Mouse (Mus musculus): Measurements from ENCODE around the gene Gm49601. TPM values are rescaled to one million over a fixed set of nuclear protein-coding genes. Genes with fewer than 3 reads are reported as not detected.
A peak's percentile ranks its signal among the peaks of the same experiment; 100 is the strongest.

The Gm49601 gene
- polyA plus RNA-seq (2012; ENCODE audit: insufficient read depth, insufficient read length, missing spikeins): not detected in 2 replicates

DNA sequence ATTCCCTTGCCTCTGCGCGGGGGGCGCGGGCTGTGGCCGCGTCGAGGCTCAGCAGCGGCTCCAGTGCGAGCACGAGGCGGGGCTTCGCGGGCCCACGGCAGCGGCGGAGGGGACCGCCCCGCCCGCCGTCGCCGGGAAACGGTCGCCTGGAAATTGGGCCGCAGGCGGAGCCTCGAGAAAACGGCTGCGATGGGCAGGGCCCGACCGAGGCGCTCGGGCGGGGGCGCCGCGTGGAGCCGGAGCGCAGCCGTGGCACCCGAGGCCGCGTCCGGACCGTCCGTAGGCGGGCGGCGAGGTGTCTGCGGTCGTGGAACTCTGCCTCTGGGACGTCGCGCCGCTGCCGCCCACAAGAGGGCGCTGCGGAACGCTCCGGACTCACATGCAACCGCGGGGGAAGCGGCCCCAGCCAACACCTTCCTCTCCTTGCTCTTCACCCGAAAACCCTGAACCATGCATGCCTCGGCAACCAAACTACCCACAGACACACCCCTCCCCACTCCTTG is at the start of gene Gm49601:
TSS of gene Gm49601 (minus strand) at position 52 of the 503 bp plus-strand sequence.
- TF ChIP-seq POLR2A (IDR thresholded peaks at IDR 0.05; ENCODE audit: borderline replicate concordance, low read depth, low read length) (no peak), CTCF (IDR thresholded peaks at IDR 0.05; ENCODE audit: low read depth, low read length) (peak; percentile 48)
- H3K4me3 ChIP-seq (ENCODE audit: insufficient read depth, low read length): peak within 1 kb of the TSS; percentile 47
- H3K4me1 ChIP-seq (ENCODE audit: control insufficient read depth, insufficient read depth, low read length): peaks cover 4% of the 10 kb centered on the region; the same call in 1 of the 2 replicates
- H3K27ac ChIP-seq (ENCODE audit: insufficient read depth, low read depth, low read length): no peak within 1 kb of the TSS

DNA sequence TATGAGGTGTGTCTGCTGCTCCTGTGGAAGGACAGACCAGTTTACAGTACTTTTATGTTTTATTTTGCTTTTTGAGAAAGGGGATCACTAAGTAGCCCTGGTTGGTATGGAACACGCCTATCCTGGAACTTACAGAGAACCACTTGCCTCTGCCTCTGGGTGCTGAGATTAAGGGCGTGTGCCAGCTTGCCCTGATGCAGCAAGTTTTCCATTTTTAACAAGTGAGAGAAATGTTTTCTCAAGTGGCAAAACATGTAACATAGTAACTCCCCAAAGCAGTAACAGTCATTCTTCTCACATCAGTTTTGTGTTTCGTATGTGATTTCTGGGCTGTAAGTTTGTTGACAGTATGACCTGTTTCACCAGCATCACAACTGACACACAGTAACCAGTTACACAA is 46.8 kb upstream of the Gm49601 start:
- H3K4me3 ChIP-seq (ENCODE audit: insufficient read depth, low read length): no peak overlapping the region
- TF ChIP-seq CTCF (IDR thresholded peaks at IDR 0.05; ENCODE audit: low read depth, low read length): no peak
- TF ChIP-seq POLR2A (IDR thresholded peaks at IDR 0.05; ENCODE audit: borderline replicate concordance, low read depth, low read length): no peak
- no peaks in the 10 kb centered on the region for H3K4me1 ChIP-seq (ENCODE audit: control insufficient read depth, insufficient read depth, low read length)
- no peak overlapping the region for H3K27ac ChIP-seq (ENCODE audit: insufficient read depth, low read depth, low read length)

DNA sequence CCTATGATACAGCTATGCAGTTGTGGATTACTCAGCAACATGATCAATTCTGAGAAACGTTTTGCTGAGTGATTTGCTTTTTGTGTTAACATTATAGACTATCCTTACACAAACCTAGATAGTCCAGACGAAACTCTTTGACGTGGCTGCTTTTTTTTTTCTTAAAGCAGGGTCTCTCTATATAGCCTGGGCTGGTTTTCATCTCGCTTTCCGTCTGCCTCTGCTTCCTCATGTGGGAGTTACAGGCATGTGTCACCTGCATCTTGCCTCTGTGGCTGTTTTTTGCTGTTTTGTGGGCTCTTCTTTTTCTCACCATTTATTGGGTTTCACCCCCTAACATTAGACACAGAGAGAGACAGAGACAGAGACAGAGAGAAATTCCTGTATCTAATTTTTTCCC is 45.8 kb upstream of the Gm49601 start:
- TF ChIP-seq POLR2A (IDR thresholded peaks at IDR 0.05; ENCODE audit: borderline replicate concordance, low read depth, low read length) (no peak), CTCF (IDR thresholded peaks at IDR 0.05; ENCODE audit: low read depth, low read length) (no peak)
- Histone ChIP-seq H3K4me3 (ENCODE audit: insufficient read depth, low read length) (no peak overlapping the region), H3K27ac (ENCODE audit: insufficient read depth, low read depth, low read length) (no peak overlapping the region), H3K4me1 (ENCODE audit: control insufficient read depth, insufficient read depth, low read length) (no peaks in the 10 kb centered on the region)

DNA sequence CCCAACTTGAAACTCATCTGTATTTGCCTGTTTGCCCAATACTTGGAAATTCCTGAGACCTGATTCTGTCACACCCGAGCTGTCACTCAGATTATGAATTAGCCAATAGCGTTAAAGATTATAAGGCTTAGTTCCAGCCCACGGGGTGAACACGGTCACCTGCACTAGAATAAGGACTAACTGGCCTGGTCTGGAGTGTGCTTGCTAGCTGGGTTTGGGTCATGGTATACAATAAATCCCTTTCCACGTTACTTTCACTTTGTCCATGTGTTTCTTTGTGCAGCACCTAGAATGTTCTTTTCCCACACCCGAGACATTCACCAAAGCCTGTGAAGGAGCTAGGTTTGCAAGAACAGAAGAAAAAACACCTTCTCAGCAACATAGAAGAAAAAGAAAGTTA is 43.7 kb upstream of the Gm49601 start:
- Histone ChIP-seq H3K27ac (ENCODE audit: insufficient read depth, low read depth, low read length) (no peak overlapping the region), H3K4me1 (ENCODE audit: control insufficient read depth, insufficient read depth, low read length) (no peaks in the 10 kb centered on the region), H3K4me3 (ENCODE audit: insufficient read depth, low read length) (no peak overlapping the region)
- no peak for TF ChIP-seq POLR2A (IDR thresholded peaks at IDR 0.05; ENCODE audit: borderline replicate concordance, low read depth, low read length)
- no peak for TF ChIP-seq CTCF (IDR thresholded peaks at IDR 0.05; ENCODE audit: low read depth, low read length)

DNA sequence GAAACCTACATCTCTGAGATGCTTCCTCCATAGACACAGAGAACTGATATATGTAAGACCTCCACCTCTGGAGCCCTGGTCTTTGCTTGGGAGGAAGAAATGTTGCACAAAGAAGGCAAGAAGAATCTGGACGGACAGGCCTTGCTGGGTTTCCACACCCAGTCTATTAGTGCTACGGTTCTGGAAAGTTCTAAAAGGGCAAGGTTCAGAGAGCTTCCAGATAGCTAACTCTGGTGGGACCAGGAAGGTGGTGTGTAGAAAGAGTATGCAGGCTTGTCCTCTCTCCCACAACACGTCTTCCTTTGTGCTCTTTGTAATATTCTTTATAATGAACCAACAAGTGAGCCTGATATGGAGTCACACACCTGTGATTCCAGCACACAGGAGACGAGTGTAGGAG is 32.4 kb upstream of the Gm49601 start:
- Histone ChIP-seq H3K4me1 (ENCODE audit: control insufficient read depth, insufficient read depth, low read length) (no peaks in the 10 kb centered on the region), H3K4me3 (ENCODE audit: insufficient read depth, low read length) (no peak overlapping the region), H3K27ac (ENCODE audit: insufficient read depth, low read depth, low read length) (no peak overlapping the region)
- no peak for TF ChIP-seq CTCF (IDR thresholded peaks at IDR 0.05; ENCODE audit: low read depth, low read length)
- TF ChIP-seq POLR2A (IDR thresholded peaks at IDR 0.05; ENCODE audit: borderline replicate concordance, low read depth, low read length): no peak

DNA sequence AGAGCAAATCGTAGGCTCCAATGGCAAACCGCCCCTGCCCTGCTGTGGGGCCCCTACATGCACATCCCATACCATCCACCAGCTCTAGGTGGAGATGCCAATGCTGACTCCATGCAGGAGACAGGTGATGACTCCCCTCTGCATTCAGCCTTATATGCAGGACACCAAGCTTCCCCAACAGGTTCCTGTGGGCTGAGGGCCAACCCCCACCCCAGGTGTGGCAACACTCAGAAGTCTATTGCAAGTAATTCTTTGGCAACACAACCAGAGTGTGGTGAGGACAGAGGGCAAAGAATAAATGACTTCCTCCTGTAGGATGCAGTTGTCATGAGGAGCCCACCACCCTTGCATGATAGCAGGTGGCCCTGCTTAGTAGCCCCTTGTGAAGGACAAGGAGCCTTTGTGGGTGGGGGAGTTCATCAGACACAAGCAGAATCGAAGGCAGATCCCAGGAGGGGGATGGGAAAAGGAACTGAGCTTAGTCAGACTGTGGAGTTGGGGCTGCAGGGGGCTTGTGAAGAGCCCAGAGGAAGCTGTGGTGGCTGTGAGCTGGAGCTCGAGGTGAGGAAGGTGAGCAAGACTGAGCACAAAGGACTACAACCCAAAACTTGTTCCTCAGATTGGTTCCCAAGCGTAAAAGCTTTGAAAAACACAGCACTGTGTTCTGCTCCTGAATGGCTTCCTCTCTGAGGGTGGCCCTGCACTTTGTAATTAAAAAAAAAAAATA is 29.3 kb upstream of the Gm49601 start:
- H3K4me1 ChIP-seq (ENCODE audit: control insufficient read depth, insufficient read depth, low read length): no peaks in the 10 kb centered on the region
- no peak overlapping the region for H3K4me3 ChIP-seq (ENCODE audit: insufficient read depth, low read length)
- H3K27ac ChIP-seq (ENCODE audit: insufficient read depth, low read depth, low read length): no peak overlapping the region
- TF ChIP-seq POLR2A (IDR thresholded peaks at IDR 0.05; ENCODE audit: borderline replicate concordance, low read depth, low read length) (no peak), CTCF (IDR thresholded peaks at IDR 0.05; ENCODE audit: low read depth, low read length) (no peak)

DNA sequence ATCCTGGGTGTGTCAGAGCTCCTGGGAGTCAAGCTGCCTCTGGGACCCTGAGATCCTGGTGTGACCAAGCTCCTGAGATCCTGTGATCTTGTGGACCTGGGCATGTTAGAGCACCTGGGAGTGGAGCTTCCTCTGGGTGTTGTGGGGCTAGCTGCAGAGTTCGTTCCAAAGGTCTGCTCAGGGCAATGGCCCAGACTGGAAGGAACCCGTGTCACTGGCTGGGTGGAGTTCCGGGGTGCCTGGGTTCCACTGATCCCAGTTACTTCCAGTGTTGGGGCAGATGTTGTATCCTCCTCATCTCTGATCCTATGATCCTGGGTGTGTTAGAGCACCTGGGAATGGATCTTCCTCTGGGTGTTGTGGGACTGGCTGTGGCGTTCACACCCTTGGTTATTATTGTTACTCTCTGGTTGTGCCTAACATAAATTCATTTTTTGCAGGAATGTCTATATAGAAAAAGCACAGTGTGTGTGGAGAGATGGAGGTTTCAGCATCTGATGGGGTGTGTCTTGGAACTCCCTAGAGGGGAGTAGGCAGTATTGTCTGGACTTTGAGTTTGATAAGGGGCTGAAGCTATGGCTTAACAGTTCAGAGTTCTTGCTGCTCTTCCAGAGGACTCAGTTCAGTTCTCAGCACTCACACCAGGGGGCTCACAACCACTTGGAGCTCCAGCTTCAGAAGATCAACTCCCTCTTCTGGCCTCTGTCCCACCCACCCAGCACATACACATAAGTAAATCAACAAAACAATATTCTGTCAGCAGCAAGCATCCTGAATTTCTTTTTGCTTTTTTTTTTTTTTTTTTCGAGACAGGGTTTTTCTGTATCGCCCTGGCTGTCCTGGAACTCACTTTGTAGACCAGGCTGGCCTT is 27.3 kb upstream of the Gm49601 start:
- TF ChIP-seq POLR2A (IDR thresholded peaks at IDR 0.05; ENCODE audit: borderline replicate concordance, low read depth, low read length) (no peak), CTCF (IDR thresholded peaks at IDR 0.05; ENCODE audit: low read depth, low read length) (no peak)
- H3K4me1 ChIP-seq (ENCODE audit: control insufficient read depth, insufficient read depth, low read length): no peaks in the 10 kb centered on the region
- no peak overlapping the region for H3K27ac ChIP-seq (ENCODE audit: insufficient read depth, low read depth, low read length)
- no peak overlapping the region for H3K4me3 ChIP-seq (ENCODE audit: insufficient read depth, low read length)

DNA sequence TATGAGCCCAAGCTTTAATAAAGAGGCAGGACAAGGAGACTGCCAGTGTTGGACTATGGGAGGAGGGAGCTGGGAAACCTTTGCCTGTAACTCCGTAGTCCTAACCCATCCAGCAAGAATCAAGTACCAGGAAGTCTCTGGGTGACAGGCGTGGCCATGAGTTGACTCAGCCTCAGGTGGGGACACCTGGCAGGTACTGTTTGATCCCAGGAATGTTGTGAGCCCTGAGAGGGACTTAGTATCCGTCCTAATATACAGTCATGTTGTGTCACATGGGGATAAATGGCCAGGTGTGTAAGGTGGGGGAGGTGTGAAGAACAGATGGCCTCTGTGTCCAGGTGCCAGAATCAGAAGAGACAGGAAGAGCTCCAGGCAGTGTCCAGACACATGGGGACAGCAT is 22.9 kb upstream of the Gm49601 start:
- no peaks in the 10 kb centered on the region for H3K4me1 ChIP-seq (ENCODE audit: control insufficient read depth, insufficient read depth, low read length)
- no peak overlapping the region for H3K4me3 ChIP-seq (ENCODE audit: insufficient read depth, low read length)
- no peak overlapping the region for H3K27ac ChIP-seq (ENCODE audit: insufficient read depth, low read depth, low read length)
- TF ChIP-seq CTCF (IDR thresholded peaks at IDR 0.05; ENCODE audit: low read depth, low read length): no peak
- TF ChIP-seq POLR2A (IDR thresholded peaks at IDR 0.05; ENCODE audit: borderline replicate concordance, low read depth, low read length): no peak

DNA sequence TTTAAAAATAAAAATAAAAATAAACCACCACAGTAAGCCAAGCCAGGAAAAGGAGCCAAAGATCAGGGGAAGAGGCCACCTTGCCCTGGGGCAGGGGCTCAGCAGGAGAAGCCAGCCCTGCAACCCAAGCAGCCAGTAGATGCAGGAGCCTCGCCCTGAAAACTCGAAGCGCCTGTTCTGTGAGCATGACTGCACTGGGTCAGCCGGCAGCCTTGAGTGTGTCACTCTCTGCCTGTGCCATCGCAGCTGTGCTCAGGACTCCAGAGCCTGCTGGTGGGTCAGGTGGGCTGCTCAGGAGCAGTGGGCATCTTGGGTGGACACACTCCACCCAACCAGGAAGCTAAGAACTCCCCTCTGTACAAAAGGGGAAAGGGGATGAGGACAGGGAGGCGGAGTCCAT is 19.1 kb upstream of the Gm49601 start:
- TF ChIP-seq POLR2A (IDR thresholded peaks at IDR 0.05; ENCODE audit: borderline replicate concordance, low read depth, low read length): no peak
- no peak for TF ChIP-seq CTCF (IDR thresholded peaks at IDR 0.05; ENCODE audit: low read depth, low read length)
- no peaks in the 10 kb centered on the region for H3K4me1 ChIP-seq (ENCODE audit: control insufficient read depth, insufficient read depth, low read length)

DNA sequence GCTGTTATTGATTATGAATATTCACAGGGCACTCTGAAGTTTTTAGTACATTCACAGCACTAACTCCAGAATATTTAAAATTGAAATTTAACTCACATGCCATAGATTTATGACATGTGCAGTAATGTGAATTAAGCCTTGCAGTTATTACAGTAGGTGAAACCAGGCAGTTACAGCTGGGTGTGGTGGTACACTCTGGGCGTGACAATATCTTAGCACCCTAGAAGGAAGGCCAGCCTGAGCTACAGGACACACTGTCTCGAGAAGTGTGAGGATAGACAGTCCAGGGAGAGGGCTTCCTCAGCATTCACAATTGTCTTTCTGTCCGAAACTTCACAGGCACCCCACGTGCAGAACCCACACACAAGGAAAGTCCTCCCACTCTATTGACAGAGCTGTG is 18.3 kb upstream of the Gm49601 start:
- no peak overlapping the region for H3K4me3 ChIP-seq (ENCODE audit: insufficient read depth, low read length)

More for the DNA sequence above, 19.1 kb upstream of the Gm49601 start:
- H3K4me3 ChIP-seq (ENCODE audit: insufficient read depth, low read length): no peak overlapping the region
- no peak overlapping the region for H3K27ac ChIP-seq (ENCODE audit: insufficient read depth, low read depth, low read length)

More for the DNA sequence above, 18.3 kb upstream of the Gm49601 start:
- H3K4me1 ChIP-seq (ENCODE audit: control insufficient read depth, insufficient read depth, low read length): no peaks in the 10 kb centered on the region
- TF ChIP-seq POLR2A (IDR thresholded peaks at IDR 0.05; ENCODE audit: borderline replicate concordance, low read depth, low read length) (no peak), CTCF (IDR thresholded peaks at IDR 0.05; ENCODE audit: low read depth, low read length) (no peak)
- H3K27ac ChIP-seq (ENCODE audit: insufficient read depth, low read depth, low read length): no peak overlapping the region
